Mouse (Mus musculus) intestine, embryonic 15.5 days (tissue): ENCODE results near the gene Pmepa1. TPM values are rescaled to one million over a fixed set of nuclear protein-coding genes. Genes with fewer than 3 reads are reported as not detected.

Source experiments
- ATAC-seq: fragments of 200-750 bp; cut with Nextera tagmentation; 2 replicates; pipeline ENCODE4 v1.8.0; 2017; ENCODE audit warnings: moderate TSS enrichment, moderate library complexity
- H3K27ac ChIP-seq: fragments of 300-500 bp; sonication (generic); 2 replicates; pipeline ENCODE4 v1.5.1; 2015; ENCODE audit warnings: mild to moderate bottlenecking, inconsistent platforms
- H3K27me3 ChIP-seq: fragments of 300-500 bp; sonication (generic); replicated peaks from 2 replicates; pipeline ENCODE4 v1.6.1; 2015; ENCODE audit warnings: inconsistent platforms
- H3K36me3 ChIP-seq: fragments of 300-500 bp; sonication (generic); 2 replicates; pipeline ENCODE4 v1.6.1; 2015; ENCODE audit warnings: inconsistent platforms
- H3K4me1 ChIP-seq: fragments of 300-500 bp; sonication (generic); replicated peaks from 2 replicates; pipeline ENCODE4 v1.6.1; 2015; ENCODE audit warnings: inconsistent platforms
- H3K4me2 ChIP-seq: fragments of 300-500 bp; sonication (generic); replicated peaks from 2 replicates; pipeline ENCODE4 v1.6.1; 2015; ENCODE audit warnings: mild to moderate bottlenecking, inconsistent platforms
- H3K4me3 ChIP-seq: fragments of 300-500 bp; sonication (generic); replicated peaks from 2 replicates; pipeline ENCODE4 v1.5.1; 2015; ENCODE audit warnings: inconsistent platforms
- H3K9ac ChIP-seq: fragments of 300-500 bp; sonication (generic); 2 replicates; pipeline ENCODE4 v1.6.1; 2015; ENCODE audit warnings: inconsistent platforms
- H3K9me3 ChIP-seq: fragments of 300-500 bp; sonication (generic); 2 replicates; pipeline ENCODE4 v1.6.1; 2016; ENCODE audit warnings: inconsistent platforms
- WGBS: fragments of 180-500 bp; shearing (Covaris S2); methylation state at CpG from one replicate; pipeline ENCODE4 v1.1.7; 2015; 5-methylcytosine and 5-hydroxymethylcytosine counted together
- polyA plus RNA-seq: library from polyadenylated mRNA; unstranded; fragments of >200 nt; fragmentation: Nextera tagmentation; extraction: Ambion mirVana; gene quantifications from 2 replicates; pipeline ENCODE4 v1.2.1, GENCODE M21; 2015

Gene Pmepa1
- polyA plus RNA-seq, 1 experiment from 2014 or later, result 5.6 TPM

GRCm38 (mm10) chr2:173263636-173264330 lies 12.6 kb downstream of the Pmepa1 start:
- peak; percentile 42 for ATAC-seq
- H3K9me3 ChIP-seq, result no peaks in the 10 kb centered on the region
- H3K9ac ChIP-seq, result no peak overlapping the region
- no peak overlapping the region for H3K27ac ChIP-seq
- H3K4me1 ChIP-seq, result peaks cover 90% of the 10 kb centered on the region
- no peak overlapping the region for H3K4me3 ChIP-seq
- WGBS, result 50% methylated on average over 11 of the region's 11 CpGs
- H3K4me2 ChIP-seq, result 0 out of 2 replicates have a peak overlapping the region, but pooled peaks have one; percentile 4
- no peaks in the 10 kb centered on the region for H3K36me3 ChIP-seq
- no peaks in the 10 kb centered on the region for H3K27me3 ChIP-seq

DNA sequence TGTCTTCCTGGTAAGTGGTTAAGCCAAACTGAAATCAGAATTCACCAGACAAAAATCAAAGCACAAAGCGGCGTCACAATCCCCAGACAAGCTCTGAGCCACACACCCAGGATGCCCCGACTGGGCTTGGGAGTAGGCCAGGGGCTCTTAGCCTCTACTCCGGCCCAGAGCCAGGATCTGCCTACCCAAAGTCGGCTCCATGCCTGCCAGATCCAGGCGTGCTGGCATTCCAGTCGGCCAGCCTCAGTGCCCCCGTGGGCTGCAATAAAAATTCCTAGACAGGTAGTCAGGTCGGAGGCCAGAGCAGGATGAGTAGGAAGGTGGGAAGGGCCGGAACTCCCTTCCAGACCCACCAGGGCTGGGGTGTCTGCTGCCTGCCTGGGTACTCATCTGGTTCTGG lies 14.8 kb downstream of the Pmepa1 start:
- H3K27ac ChIP-seq, result no peak overlapping the region
- H3K27me3 ChIP-seq, result no peaks in the 10 kb centered on the region
- no peak overlapping the region for H3K4me3 ChIP-seq
- H3K4me1 ChIP-seq, result peaks cover 92% of the 10 kb centered on the region
- 41% methylated on average over 10 of the region's 10 CpGs for WGBS
- no peaks in the 10 kb centered on the region for H3K9me3 ChIP-seq
- no peak overlapping the region for H3K9ac ChIP-seq
- ATAC-seq, result no peak
- no peaks in the 10 kb centered on the region for H3K36me3 ChIP-seq
- no peak overlapping the region; the same call in 1 of the 2 replicates for H3K4me2 ChIP-seq

DNA sequence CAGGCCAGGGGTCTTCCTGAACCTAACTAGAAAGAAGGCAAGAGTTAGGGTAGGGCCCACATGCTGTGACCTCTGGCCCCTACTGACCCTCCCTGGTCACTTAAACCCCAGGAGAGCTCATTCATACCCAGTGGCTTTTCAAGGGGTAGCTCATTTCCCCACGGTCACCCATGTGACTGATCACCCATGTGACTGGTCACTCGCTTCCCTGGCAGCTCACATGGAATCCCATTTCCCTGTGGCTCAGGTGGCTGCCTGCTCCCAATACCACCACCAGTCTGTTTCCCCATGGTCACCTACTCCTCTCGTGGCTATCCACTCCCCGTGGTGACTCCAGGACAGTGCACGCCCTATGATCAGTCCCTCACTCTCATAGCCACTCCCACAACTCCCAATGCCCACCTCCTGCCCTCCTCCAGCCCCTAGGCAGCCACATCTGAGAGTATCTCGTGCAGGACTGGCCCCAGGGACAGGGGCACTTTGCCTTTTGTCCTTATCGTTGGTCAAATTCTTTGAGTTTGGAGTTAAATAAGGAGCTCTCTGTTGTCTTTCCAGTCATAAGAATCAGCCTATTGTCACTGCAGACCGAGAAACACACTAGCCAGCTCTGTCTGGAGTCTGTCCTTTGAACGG lies 17.8 kb downstream of the Pmepa1 start:
- no peaks in the 10 kb centered on the region for H3K9me3 ChIP-seq
- 0 out of 2 replicates have a peak overlapping the region, but pooled peaks have one; percentile 27 for H3K27ac ChIP-seq
- H3K36me3 ChIP-seq, result no peaks in the 10 kb centered on the region
- H3K4me3 ChIP-seq, result no peak overlapping the region
- H3K4me1 ChIP-seq, result peaks cover 93% of the 10 kb centered on the region
- no peak overlapping the region for H3K9ac ChIP-seq
- ATAC-seq, result no peak
- H3K4me2 ChIP-seq, result no peak overlapping the region
- 48% methylated on average over 9 of the region's 9 CpGs for WGBS
- H3K27me3 ChIP-seq, result no peaks in the 10 kb centered on the region

- Histone ChIP-seq H3K4me1 (peaks cover 92% of the 10 kb centered on the region), H3K9ac (no peak overlapping the region), H3K27me3 (no peaks in the 10 kb centered on the region), H3K4me2 (no peak overlapping the region), H3K9me3 (no peaks in the 10 kb centered on the region), H3K4me3 (no peak overlapping the region), H3K36me3 (no peaks in the 10 kb centered on the region), H3K27ac (0 out of 2 replicates have a peak overlapping the region, but pooled peaks have one; percentile 27)
- WGBS, result 48% methylated on average over 7 of the region's 7 CpGs
- ATAC-seq, result no peak
These were observed 18.7 kb downstream of the Pmepa1 start for GRCm38 (mm10) chr2:173257610-173258009.

DNA sequence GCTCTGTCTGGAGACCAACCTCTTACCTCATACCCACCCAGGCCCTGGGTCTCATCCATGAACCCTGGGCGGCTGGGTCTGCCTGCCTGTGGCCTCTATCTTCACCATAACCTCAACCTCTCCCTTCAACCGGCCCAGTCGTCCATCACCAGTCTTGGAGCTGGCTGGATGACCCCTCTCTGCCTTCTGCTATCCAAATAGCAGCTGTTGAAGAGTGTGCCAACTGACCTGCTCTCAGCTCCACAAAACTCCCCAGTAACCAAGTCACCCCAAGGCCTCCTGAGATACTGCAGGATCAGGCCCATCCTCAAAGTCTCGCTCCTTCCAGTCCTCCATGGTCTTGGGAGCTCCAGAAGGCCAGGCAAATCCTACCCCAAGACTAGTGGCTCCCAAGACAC lies 19.8 kb downstream of the Pmepa1 start:
- peak overlapping the region; percentile 27; the same call in 1 of the 2 replicates for H3K4me2 ChIP-seq
- peak overlapping the region; percentile 76 for H3K27ac ChIP-seq
- no peaks in the 10 kb centered on the region for H3K27me3 ChIP-seq
- no peaks in the 10 kb centered on the region for H3K9me3 ChIP-seq
- H3K4me3 ChIP-seq, result no peak overlapping the region
- no peaks in the 10 kb centered on the region for H3K36me3 ChIP-seq
- H3K9ac ChIP-seq, result no peak overlapping the region
- 51% methylated on average over 4 of the region's 4 CpGs for WGBS
- H3K4me1 ChIP-seq, result peaks cover 92% of the 10 kb centered on the region
- peak; percentile 29 for ATAC-seq

DNA sequence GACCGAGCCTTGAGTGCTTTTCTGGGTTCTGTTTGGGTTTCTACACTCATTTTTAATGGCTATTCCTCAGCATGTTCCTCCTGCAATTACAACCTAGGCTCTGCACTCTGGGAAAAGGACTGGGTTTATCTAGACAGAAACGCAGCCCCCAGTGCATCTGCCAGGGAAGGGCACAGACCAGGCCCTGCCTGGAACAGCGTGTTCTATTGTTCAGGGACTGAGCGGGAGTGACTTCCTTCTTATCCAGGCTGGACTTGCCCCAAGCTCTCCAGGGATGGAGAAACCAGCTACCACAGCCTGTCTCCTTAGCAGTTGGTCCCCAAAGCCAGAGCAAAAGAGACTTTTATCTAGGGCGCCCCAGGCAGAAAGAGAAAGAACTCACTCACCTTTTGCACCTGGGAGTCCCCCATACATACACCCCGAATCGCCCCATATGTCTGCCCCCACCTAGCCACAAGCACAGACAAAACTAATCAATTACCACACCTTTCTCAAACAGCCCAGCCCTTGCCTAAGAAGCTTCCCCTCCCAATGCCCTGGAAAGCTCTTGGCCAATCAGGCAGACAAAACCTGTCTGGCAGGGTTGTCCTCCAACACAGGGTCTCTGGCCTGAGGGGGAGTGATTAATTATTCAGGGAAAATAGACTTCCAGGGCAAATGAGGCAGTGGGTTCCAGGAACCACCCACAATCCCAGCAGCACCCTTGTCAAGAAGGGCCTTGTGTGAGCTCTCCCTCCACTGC lies 20.4 kb downstream of the Pmepa1 start:
- Histone ChIP-seq H3K9me3 (no peaks in the 10 kb centered on the region), H3K4me2 (peak overlapping the region; percentile 27), H3K27ac (peak overlapping the region; percentile 76), H3K36me3 (no peaks in the 10 kb centered on the region), H3K4me3 (peak overlapping the region; percentile 9; the same call in 1 of the 2 replicates), H3K27me3 (no peaks in the 10 kb centered on the region), H3K9ac (no peak overlapping the region), H3K4me1 (peaks cover 92% of the 10 kb centered on the region)
- ATAC-seq, result peak; percentile 65
- WGBS, result 44% methylated on average over 7 of the region's 7 CpGs

DNA sequence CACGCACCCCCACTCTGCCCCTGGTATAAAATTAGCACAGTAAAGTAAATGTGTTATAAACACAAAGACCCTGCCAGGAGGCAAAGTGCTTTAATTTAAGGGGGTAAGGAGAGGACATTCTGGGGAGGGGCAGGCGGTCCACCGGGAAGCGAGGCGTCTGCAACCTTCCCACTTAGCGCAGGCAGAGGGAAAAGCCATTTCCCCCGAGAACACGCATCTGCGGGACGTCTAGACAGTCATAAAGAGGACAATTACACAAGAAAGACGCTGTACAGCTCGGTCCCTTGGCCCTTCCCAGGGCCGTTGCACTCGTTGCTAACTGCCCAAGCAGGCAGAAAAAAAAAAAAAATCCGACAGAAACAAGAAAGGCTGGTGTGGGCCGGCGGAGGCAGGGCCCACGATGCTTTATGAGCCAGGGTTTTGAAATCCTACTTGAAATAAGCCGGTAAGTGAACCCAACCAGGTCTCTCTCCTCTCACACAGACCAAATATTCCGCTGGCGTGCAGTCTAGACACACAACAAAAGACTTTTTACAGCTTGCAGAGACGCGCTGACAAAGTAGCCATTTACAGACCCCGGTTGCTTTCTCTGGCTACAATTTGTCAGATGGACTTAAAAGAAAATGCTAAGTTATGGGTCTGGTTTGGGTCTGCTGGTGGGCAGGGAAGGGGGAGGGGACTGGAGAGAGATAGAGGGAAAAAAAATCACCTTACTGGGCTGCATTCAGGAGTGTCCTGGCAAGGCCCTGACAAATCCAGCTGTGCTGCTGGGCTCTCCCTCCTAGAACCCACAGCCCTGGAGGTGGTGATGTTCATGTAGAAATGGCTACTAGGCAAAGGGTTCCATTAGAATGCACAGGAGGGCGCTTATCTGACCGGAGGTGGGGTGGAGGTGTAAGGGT lies 22.3 kb downstream of the Pmepa1 start:
- ATAC-seq, result no peak
- H3K9me3 ChIP-seq, result no peaks in the 10 kb centered on the region
- peak overlapping the region; percentile 42 for H3K4me2 ChIP-seq
- no peak overlapping the region for H3K9ac ChIP-seq
- H3K4me3 ChIP-seq, result no peak overlapping the region
- H3K27me3 ChIP-seq, result no peaks in the 10 kb centered on the region
- no peaks in the 10 kb centered on the region for H3K36me3 ChIP-seq
- 18% methylated on average over 26 of the region's 26 CpGs for WGBS
- H3K4me1 ChIP-seq, result peaks cover 97% of the 10 kb centered on the region
- peak overlapping the region; percentile 74 for H3K27ac ChIP-seq

DNA sequence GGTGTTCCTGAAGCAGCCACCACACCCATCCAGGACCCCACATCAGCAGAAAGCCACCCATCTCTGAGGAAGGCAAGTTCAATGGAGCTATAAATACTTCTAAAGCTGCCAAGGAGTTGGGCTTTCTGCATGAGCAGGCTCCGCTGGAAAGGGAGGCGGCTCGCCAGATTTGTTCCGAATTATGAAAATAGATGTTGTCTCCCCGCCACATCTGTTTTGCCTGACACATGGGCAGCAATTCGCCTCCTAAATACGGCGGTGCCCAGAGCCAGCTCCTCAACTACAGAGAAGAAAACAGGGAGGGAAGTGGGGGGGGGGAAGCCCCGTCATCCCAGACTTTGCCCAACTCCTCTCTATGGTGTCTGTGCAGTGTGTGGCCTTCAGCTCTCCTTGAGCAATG lies 24.7 kb downstream of the Pmepa1 start:
- no peak overlapping the region for H3K4me2 ChIP-seq
- no peak for ATAC-seq
- no peaks in the 10 kb centered on the region for H3K27me3 ChIP-seq
- no peak overlapping the region for H3K27ac ChIP-seq
- 54% methylated on average over 9 of the region's 9 CpGs for WGBS
- no peaks in the 10 kb centered on the region for H3K9me3 ChIP-seq
- peaks cover 96% of the 10 kb centered on the region for H3K4me1 ChIP-seq
- H3K36me3 ChIP-seq, result no peaks in the 10 kb centered on the region
- no peak overlapping the region for H3K4me3 ChIP-seq
- H3K9ac ChIP-seq, result 0 out of 2 replicates have a peak overlapping the region, but pooled peaks have one; percentile 8

DNA sequence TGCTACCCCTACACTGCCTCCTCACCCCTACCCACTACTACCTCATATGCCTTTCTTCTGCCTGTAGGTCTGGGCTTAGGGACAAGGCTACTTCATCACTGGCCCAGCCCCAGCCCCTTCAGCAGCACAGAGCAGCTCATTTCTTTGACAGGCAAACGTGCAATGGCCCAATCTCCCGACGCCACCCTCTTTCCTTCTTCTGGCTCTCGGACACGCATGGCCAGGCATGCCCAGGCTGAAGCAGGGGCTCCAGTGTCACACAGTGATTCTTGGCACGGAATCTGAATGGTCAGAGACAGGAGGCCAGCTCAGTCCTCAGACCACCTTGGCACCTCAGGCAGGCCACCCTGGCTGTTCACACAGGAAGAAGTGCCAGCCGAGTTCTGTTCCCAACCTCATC lies 25.2 kb downstream of the Pmepa1 start:
- H3K36me3 ChIP-seq, result no peaks in the 10 kb centered on the region
- no peak overlapping the region for H3K4me2 ChIP-seq
- 46% methylated on average over 7 of the region's 7 CpGs for WGBS
- no peak for ATAC-seq
- no peaks in the 10 kb centered on the region for H3K9me3 ChIP-seq
- peaks cover 96% of the 10 kb centered on the region for H3K4me1 ChIP-seq
- peak overlapping the region; percentile 17; the same call in 1 of the 2 replicates for H3K27ac ChIP-seq
- H3K4me3 ChIP-seq, result no peak overlapping the region
- H3K27me3 ChIP-seq, result no peaks in the 10 kb centered on the region
- peak overlapping the region; percentile 8; the same call in 1 of the 2 replicates for H3K9ac ChIP-seq

- Histone ChIP-seq H3K9ac (0 out of 2 replicates have a peak overlapping the region, but pooled peaks have one; percentile 2), H3K27ac (no peak overlapping the region)
These were observed 25.9 kb downstream of the Pmepa1 start for GRCm38 (mm10) chr2:173250411-173250810.

GRCm38 (mm10) chr2:173249965-173250364 lies 26.4 kb downstream of the Pmepa1 start:
- WGBS, result 75% methylated on average over 8 of the region's 8 CpGs
- peaks cover 91% of the 10 kb centered on the region for H3K4me1 ChIP-seq
- ATAC-seq, result no peak
- H3K27ac ChIP-seq, result no peak overlapping the region
- no peaks in the 10 kb centered on the region for H3K36me3 ChIP-seq
- 0 out of 2 replicates have a peak overlapping the region, but pooled peaks have one; percentile 2 for H3K9ac ChIP-seq
- no peak overlapping the region for H3K4me2 ChIP-seq
- H3K4me3 ChIP-seq, result no peak overlapping the region
- H3K27me3 ChIP-seq, result no peaks in the 10 kb centered on the region
- H3K9me3 ChIP-seq, result no peaks in the 10 kb centered on the region

More at GRCm38 (mm10) chr2:173250411-173250810, 25.9 kb downstream of the Pmepa1 start:
- Histone ChIP-seq H3K27me3 (no peaks in the 10 kb centered on the region), H3K4me1 (peaks cover 93% of the 10 kb centered on the region), H3K36me3 (no peaks in the 10 kb centered on the region), H3K4me2 (0 out of 2 replicates have a peak overlapping the region, but pooled peaks have one; percentile 15), H3K4me3 (no peak overlapping the region), H3K9me3 (no peaks in the 10 kb centered on the region)
- 0 out of 2 replicates have a peak, but pooled peaks have one; percentile 6 for ATAC-seq
- 31% methylated on average over 2 of the region's 2 CpGs for WGBS
